Mouse (Mus musculus): ENCODE data around the gene Pdpr. TPM values are rescaled to one million over a fixed set of nuclear protein-coding genes. Genes with fewer than 3 reads are reported as not detected.
"Not testable (repeated sequence)": the region's sequence is repeated elsewhere in the genome, so short reads cannot be mapped to it uniquely, and the experiment has no call there.

Gene Pdpr
- total RNA-seq, 2 experiments from 2014 or later: 28.0 to 29.3 TPM

DNA sequence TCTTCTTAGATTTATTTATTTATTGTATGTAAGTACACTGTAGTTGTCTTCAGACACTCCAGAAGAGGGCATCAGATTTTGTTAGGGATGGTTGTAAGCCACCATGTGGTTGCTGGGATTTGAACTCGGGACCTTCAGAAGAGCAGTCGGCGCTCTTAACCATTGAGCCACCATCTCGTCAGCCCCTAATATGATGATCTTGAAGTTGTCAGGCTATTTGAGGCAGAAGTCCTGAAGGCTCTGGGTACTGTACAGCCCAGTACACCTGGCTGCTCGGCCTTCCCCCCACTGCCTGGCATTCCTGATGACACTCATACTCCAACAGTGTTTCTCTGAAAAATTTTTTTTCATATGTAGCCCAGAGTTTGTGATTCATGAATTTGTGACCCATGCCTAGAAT is 10.5 kb upstream of the Pdpr start:
- not testable (repeated sequence) for DNase-seq (ENCODE audit: low spot score in 2 of 2)

DNA sequence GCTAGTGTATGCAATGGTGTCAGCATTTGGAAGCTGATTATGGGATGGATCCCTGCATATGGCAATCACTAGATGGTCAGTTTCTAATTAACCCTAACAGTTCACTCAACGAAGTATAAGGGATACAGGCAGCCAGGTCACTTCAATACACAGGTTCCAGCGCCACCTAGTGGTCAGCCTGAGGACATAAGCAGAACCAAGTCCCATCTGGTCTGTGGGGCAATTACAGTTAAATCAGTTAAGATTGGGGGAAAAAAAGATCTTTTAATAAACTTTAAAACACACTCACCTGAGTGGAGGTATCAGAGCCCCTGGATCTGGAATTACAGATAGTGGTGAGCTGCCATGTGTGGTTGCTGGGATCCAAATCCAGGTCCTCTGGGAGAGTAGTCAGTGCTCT is 4.3 kb upstream of the Pdpr start:
- peak; percentile 70 to 76 for DNase-seq (ENCODE audit: low spot score in 2 of 2)

DNA sequence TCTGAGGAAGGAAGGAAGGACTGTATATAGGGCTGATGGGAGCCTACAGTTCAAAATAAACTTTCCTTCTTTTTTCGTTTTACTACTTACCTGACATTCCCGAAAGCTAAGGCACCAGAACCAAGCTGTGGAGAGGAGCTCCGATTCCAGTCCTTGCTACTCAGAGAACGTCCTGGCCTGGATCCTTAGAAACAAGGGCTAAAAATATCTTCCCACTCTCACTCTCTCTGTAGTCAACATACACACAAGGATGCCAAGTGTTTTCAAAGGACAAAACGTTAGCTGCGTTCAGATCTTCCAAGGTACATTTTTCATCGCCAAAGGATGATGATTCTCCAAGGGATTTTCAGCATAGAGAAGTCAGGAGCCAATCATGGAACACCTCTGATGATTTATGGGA is 2.7 kb upstream of the Pdpr start:
- no peak for DNase-seq (ENCODE audit: low spot score in 2 of 2)

GRCm38 (mm10) chr8:111092326-111092725 is 2.1 kb upstream of the Pdpr start, which contains the start of gene Clec18a:
TSS of gene Clec18a (minus strand) at chr8:111092426.
- not testable (repeated sequence) for DNase-seq (ENCODE audit: low spot score in 2 of 2)

GRCm38 (mm10) chr8:111094719-111095302 is 381 bp downstream of the Pdpr start:
- DNase-seq (ENCODE audit: low spot score in 2 of 2): not testable (repeated sequence)

DNA sequence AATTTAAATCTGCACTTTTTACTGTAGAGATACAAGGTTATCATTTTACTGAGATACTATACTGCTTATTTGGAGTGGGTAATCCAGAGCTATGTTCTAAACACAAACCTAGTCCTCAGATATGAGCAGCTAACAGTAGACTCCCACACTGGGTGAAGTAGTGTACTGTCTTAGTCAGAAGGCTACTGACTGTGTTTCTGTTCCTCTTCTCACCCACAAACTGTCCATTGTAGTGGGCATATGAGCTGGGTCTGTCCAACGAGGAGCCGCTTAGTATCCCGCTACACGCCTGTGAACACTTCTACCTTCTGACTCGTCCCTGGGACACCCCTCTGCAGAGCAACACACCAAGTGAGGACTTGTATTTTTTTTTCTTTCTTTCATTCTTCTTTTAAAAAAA is 20.5 kb downstream of the Pdpr start:
- DNase-seq (ENCODE audit: low spot score in 2 of 2): no peak

- no peak for DNase-seq (ENCODE audit: low spot score in 2 of 2)
Observed at GRCm38 (mm10) chr8:111119481-111119880, 25.1 kb downstream of the Pdpr start.

GRCm38 (mm10) chr8:111130756-111131155 is 36.3 kb downstream of the Pdpr start:
- no peak for DNase-seq (ENCODE audit: low spot score in 2 of 2)

GRCm38 (mm10) chr8:111142521-111142920 is 48.1 kb downstream of the Pdpr start:
- DNase-seq (ENCODE audit: low spot score in 2 of 2): no peak

GRCm38 (mm10) chr8:111144901-111145459 is 50.5 kb downstream of the Pdpr start:
- DNase-seq (ENCODE audit: low spot score in 2 of 2): peak; percentile 10 to 15

DNA sequence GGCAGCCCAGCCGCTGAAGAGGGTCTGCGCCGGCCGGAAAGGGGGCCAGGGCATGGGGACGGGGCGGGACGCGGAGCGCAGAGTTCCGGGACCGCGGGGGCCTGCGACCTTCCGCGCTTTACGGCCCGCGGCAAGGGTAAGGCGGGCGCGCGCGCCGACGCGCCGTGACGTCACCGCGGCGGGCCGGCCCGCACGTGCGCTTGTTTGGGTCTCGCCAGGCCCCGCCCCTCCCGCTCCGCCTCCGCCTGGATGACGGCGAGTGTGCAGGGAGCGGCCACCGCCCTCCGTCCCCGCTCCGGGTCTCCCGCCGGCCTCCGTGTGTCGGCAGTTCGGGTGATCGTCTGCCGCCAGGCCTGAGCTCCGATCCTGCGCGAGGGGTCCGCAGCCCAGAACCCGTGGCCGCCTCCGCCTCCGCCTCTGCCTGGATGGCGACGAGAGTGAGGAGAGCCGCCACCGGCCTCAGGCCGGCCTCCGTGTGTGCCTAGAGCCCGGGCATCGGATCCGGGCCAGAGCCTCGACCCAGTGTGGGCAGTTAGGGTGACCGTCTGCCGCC is 51.1 kb downstream of the Pdpr start:
- DNase-seq (ENCODE audit: low spot score in 2 of 2): peak; percentile 90 to 92

DNA sequence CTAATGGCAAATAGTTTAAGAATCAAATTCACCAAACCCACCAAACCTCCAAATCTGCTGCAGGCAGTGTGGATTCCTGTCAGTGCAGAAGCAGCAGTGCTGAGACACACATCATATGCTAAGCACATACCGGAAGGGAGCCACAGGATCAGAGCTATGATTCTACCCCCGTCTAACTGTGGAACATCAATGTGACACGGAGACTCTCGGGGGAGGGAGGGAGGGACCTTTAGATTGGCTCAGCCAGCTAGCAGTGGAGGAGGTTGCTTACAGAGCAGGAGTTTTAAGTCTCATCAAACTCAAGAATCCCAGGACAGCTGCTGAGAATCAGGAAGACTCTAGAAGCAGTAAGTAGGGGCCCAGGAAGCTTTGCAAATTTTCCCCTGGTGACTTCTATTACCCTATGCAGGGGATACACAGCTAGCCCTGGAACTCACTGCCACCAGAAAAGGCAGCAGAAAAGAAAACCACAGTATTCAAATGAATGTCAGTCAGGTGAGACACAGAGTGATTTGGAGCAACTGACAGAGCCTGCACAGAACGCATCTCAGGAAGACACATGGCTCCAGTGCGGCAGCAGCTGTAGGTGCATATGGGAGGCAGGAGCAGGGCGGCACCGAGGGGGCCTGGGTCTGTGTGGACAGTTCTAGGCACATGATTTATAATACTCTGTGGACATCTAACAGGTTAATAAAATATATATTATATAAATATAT is 61.4 kb downstream of the Pdpr start:
- DNase-seq (ENCODE audit: low spot score in 2 of 2): no peak

DNA sequence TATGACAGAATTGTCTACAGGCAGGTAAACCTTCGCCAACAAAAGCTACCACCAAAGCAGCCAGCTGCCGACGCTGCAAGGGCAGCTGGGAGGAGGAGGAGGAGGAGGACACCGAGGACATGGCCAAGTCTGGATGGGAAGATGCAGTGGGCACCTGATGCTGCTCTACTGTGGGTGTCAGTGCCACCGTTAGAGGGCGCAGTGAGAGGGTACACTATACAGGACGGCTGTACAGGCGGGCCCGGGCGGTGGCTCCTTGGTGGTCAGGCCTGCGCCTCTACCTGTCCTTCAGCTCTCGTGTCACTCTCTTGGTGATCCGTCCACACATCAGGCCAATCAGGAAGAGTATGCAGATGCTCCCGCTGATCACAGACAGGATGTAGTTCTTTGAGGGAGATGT is 63.2 kb downstream of the Pdpr start:
- peak; percentile 54 to 65 for DNase-seq (ENCODE audit: low spot score in 2 of 2)

GRCm38 (mm10) chr8:111171661-111172060 is 77.2 kb downstream of the Pdpr start:
- no peak for DNase-seq (ENCODE audit: low spot score in 2 of 2)

- peak; percentile 52 to 54 for DNase-seq (ENCODE audit: low spot score in 2 of 2)
Observed at GRCm38 (mm10) chr8:111185472-111185947, 91.1 kb downstream of the Pdpr start.

Other genes starting within 250 kb of the Pdpr start
- 10 to 100 TPM; 54.3 to 58.6 TPM for gene Cog4, start 248.0 kb upstream of the Pdpr start, total RNA-seq (2021)
- gene Sf3b3, start 247.8 kb upstream of the Pdpr start, total RNA-seq (2021): 10 to 100 TPM; 61.7 to 63.8 TPM
- gene Fuk, start 192.1 kb upstream of the Pdpr start, total RNA-seq (2021): 10 to 100 TPM; 18.8 to 18.9 TPM
- 10 to 100 TPM; 94.4 to 96.8 TPM for gene St3gal2, start 174.7 kb upstream of the Pdpr start, total RNA-seq (2021)
- gene Ddx19a, start 96.8 kb upstream of the Pdpr start, total RNA-seq (2021): 10 to 100 TPM; 25.9 to 28.7 TPM
- 10 to 100 TPM; 21.2 to 22.5 TPM for gene Ddx19b, start 62.9 kb upstream of the Pdpr start, total RNA-seq (2021)
- gene Aars, start 61.5 kb upstream of the Pdpr start, total RNA-seq (2021): 100 to 1,000 TPM in 1 of 2 experiments, 10 to 100 TPM in 1; 94.0 to 102 TPM
- not detected for gene Exosc6, start 38.3 kb upstream of the Pdpr start, total RNA-seq (2021)
- gene Clec18a, start 2.2 kb upstream of the Pdpr start, total RNA-seq (2021): 1 to 10 TPM; 3.6 to 5.5 TPM
- gene Glg1, start 164.6 kb downstream of the Pdpr start, total RNA-seq (2021): 100 to 1,000 TPM; 138 to 139 TPM
- 10 to 100 TPM; 22.3 to 23.2 TPM for gene Rfwd3, start 205.6 kb downstream of the Pdpr start, total RNA-seq (2021)
- under 1 TPM; 0.37 to 0.86 TPM for gene Mlkl, start 243.5 kb downstream of the Pdpr start, total RNA-seq (2021)